Mouse (Mus musculus): ENCODE results near the gene Agbl4. TPM values are rescaled to one million over a fixed set of nuclear protein-coding genes. Genes with fewer than 3 reads are reported as not detected.

The Agbl4 gene
- 10 to 100 TPM; 10.5 to 12.5 TPM for total RNA-seq (2021)
- long read RNA-seq, experiment 1: 0 reads
- long read RNA-seq, experiment 2: 0 reads

DNA sequence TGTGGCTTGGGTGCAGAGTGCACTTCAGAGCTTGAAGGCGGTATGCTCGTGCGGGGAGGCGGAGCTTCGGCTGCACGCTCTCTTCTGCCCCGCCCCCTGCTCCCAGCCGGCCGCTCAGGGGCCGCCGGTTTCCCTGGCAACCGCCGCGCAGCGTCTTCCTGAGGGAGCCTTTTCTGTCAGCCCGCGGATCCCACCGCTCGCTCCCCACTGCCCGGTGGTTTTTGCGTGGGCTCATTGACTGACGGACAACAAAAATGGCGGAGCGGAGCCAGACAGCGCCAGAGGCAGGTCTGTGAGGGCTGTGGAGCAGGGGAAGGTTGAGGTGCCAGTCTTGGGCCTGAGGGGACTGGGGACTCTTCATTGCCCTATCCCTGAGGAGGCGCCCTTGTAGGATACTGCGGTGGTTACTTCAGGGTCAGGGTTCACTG, at the start of gene Agbl4:
Agbl4 (plus strand) TSS at position 44 of the 428 bp plus-strand sequence.
- peak; percentile 59 to 62 for DNase-seq (ENCODE audit: low spot score in 2 of 2)

DNA sequence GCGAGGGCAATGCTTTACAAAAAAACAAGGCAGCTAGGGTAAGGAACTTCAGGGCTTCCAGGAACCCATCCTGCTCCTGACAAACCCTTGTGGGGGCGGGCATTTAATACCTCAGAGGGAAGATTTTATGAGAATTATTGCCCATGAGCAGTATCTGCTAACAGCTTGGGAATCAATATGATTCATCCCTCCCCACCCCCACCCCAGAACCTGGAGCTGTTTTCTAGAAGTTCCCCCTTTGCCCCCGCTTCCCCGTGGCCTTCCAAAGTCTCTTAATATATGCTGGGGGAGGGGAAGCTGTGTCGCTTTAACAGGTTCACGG, 46.6 kb upstream of the Agbl4 start:
- DNase-seq (ENCODE audit: low spot score in 2 of 2): no peak

DNA sequence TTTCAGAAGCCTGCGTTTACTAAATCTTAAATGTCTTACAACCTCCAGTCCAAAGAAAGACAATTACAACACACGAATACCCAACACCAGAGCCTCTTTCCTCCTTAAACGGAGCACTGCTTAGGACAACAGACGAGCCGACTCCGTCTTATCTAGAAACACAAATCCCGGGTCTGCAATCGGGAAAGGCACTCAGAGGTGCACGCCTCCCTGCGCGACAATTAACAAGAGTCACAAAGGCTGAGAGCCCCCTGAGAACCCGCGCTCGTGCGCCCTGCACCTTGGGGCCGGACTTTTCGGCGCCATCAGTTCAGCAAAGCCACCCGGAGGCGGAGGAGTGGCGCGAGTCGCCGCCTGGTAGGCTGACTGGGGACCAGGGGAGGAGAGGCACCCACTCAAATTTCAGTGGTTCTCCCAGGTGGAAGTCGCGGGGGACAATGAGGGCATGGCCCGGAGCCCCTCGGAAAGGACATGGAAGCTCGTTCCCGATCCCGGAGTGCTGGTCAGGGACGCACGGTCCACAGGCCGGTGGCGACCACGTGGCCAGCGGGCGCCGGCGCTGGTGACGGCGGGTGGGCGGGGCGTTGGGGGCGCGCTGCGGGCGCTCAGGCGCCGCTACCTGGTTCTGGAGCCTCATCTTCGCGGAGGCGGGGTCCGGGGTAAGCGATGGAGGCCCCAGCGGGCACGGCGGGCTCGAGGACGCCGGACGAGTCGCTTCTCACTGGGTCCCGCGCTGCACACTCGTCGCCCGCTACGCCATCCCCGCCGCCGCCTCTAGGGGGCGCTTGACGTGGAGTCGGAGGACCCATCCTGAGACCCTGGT, 46.1 kb upstream of the Agbl4 start, which contains the start of gene Elavl4:
Elavl4 (minus strand) TSS at position 732 of the 823 bp plus-strand sequence.
- DNase-seq (ENCODE audit: low spot score in 2 of 2): peak; percentile 68 to 75

DNA sequence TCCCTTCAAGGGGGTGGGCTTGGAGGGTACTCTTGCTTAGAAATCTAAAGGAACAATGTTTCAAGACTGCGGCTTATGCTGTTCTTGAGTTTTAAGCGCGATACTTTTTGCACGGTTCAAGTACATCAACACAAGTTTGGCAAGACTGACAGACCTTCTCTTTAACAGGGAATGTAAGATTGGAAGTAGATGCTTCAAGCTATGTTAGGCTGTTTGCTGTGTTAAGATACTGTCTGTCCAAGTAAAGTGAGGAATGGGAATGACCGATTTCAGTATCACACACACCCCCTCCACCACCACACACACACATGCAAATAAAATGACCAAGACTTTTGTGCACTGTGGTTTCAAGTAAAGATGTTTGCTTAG, 45.5 kb upstream of the Agbl4 start:
- no peak for DNase-seq (ENCODE audit: low spot score in 2 of 2)

DNA sequence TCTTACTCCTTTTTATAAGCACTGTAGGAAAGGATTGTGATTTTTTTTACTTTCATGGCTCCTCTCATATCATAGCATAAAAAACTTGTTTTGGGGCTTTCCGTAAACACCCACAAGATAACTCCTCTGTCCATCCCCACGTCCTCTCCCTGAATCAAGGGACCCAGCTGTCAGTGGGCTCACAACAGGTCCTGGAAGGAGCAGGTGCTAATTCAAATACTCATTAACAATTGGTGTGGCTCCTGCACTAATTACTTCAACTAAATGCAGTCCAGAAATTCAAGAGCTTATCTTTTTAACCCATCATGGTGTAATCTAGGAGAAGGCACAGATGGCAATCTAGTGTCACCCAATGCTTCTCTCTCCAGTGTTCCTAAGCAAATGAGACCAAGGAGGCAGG, 36.9 kb upstream of the Agbl4 start:
- DNase-seq (ENCODE audit: low spot score in 2 of 2): no peak

DNA sequence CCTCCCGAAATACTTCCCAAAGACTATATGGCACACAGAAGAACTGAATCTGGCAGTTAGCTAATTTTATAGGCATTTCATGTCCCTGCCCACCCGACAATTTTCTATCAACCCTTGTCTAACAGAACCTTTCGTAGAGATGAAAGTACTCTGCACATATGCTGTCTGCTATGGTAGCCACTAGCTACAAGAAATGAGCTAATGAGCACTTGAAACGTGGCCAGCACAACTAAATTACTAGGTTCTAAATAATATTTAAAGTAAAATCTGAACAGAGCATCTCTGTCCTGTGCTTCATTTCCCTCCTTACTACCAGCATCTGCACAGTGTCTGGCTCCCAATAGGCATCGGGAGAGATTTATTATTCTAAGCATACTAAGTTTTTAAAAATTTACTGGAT, 1.2 kb upstream of the Agbl4 start:
- no peak for DNase-seq (ENCODE audit: low spot score in 2 of 2)

DNA sequence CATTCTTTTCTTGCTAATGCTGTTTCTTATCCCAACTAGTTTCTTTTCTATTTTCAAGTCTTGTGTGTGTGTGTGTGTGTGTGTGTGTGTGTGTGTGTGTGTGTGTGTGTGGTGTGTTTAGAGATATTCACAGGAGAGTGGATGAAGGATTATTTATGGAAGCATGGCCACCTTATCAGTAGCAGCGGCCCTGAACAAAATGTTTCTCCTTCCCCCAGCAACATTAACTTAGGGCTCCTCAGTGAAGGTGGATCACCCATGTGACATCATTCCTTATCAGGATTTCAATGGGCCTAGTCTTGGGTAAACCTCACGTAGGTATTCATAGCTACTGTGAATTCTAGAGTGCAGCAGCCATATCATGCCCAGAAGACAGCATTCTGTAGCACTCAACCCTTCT, 22.8 kb downstream of the Agbl4 start:
- DNase-seq (ENCODE audit: low spot score in 2 of 2): no peak

DNA sequence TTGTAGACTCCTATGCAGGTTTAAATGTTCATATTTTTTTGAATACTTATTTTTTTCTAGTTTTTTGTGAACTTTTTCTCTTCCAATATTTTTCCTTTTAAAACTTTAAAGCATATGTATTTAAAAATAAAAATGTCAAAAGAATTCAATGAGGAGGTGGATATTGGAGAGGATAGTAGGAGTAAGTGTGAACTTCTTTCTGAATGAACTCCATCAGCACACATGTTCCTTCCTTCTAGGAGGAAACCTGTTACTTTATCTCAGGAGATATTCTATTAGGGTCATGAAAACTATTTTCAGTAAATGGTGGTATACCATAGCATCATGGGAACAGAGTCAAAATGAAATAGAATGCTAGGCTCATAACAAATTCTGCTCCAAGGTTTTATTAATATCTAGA, 30.2 kb downstream of the Agbl4 start:
- DNase-seq (ENCODE audit: low spot score in 2 of 2): no peak

DNA sequence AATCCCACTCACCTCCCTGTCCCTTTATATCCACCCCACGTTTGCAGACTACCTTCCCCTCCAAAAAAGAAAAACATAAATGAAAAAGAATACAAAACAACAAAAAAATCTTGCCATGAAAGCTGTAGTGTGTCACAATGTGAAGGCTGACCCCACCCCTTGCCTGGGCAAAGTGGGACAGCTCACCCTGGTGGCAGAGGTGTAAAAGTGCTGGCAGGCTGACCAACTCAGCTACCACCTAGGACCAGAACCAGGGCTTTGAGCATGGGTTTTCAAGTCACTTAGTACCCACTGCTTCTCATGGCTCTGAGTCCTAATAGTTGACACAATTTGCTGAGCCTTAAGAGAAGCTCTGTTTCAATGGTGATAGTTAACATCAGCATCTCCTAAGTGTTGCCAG, 96.9 kb downstream of the Agbl4 start:
- DNase-seq (ENCODE audit: low spot score in 2 of 2): no peak

DNA sequence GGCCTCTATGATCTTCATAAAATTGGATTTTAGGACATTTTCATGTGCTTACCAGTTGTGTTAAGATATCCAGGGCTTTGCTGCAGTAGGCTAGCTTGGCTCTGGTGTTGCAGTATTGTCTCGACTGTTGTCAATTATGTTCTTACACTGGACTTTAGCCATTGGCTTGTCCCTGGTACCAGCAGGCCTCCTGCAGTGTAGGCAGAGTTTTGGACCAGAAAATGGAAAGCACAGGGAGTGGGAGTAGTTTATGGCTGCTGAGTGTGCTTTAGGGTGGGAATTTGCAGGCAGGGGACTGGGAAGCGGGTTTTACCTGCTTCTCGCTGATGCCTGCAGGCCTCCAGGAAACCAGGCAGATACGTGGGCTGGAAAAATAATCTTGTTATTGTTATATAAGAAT, 132.3 kb downstream of the Agbl4 start:
- peak in 1 of 2 experiments; percentile 18 for DNase-seq (ENCODE audit: low spot score in 2 of 2)

DNA sequence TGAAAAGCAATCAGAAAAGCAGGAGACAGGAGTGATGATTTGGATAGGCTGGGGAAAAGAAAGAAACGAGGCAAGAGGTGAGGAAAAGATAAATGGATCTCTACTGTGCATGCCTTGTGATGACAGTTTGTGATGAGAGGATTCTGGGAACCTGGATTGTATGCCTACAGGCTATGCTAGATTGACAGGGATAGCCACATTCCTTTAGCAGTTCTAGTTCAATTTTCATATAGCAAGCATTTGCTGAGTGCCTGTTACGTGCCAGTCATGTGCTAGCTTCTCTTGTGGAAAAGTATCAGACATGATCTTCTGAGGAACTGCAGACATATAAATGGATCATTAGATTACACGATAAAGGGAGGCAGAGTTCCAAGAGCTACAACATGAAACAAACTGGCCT, 151.8 kb downstream of the Agbl4 start:
- DNase-seq (ENCODE audit: low spot score in 2 of 2): no peak

DNA sequence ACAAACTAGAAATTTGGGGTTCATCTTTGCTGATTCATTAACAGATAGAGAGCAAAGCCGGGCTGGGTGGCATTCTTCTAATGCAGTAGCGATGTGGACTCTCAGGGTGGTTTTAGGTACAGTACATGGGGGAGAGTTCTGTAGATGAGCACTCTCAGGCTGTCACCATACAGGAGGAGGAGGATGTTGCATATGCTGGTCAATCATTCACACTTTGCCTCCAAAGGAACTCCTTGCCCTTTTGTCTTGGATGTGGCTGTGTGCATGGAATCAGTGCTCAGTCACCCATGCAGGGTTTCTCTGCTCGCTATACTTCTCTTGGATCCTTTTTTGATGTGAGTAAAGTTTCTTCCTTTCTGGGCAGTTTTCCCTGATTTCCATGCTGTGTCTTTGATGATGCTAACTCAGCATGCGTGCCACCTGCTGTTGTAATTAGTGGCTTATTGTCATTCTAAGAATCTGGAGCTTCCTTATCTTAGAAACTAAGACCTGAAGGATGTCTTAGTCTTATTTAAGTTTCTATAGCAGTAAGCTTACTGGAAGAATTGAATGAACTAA, 200.3 kb downstream of the Agbl4 start:
- peak in 1 of 2 experiments; percentile 6 for DNase-seq (ENCODE audit: low spot score in 2 of 2)

DNA sequence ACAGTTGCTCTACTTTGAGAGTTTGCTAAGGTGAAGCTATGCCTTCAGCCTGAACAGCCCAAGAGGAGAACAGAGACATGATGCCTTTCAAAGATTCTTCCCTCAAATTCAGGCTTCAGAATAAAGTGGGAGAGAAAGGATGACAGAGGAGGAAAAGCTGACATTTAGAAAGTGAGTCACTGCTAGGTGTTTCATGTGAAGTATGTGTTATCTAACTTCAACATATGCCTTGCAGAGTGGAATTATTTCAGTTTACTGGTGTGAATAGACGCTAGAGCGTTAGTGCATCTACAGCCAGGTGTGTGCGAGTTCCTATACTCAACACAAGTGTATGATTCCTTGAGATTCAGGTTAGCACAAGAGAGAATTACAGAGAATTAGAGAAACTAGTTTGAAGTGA, 244.0 kb downstream of the Agbl4 start:
- no peak for DNase-seq (ENCODE audit: low spot score in 2 of 2)

DNA sequence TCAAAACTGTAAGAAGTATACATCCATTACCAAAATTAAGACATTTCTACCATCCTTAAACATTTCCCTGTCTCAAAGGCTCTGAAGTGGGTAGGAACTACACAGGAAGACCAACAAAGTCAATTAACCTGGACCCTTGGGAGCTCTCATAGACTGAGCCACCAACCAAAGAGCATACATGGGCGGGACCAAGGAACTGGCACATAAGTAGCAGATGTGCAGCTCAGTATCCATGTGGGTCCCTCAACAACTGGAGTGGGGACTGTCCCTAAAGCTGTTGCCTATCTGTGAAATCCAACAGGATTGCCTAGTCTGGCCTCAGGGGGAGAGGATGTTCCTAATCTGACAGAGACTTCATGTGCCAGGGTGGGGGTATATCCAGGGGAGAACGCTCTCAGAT, 265.5 kb downstream of the Agbl4 start:
- no peak for DNase-seq (ENCODE audit: low spot score in 2 of 2)

DNA sequence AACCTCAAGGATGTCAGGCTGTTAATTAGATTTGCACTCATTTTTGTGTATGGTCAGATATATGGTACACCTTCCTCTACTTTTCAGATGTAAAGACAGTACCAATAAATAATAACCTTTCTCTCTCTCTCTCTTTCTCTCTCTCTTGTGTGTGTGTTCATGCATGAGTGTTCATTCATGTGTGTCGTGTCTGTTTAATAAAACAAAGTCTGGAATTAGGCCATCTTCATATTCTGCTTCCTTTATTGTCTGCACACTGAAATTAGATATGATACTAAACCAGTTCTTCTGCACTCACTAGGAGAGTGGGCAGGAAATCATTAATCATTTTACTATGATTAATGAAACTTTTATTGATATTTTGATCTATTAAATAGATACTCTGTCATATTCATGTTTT, 276.7 kb downstream of the Agbl4 start:
- no peak for DNase-seq (ENCODE audit: low spot score in 2 of 2)

DNA sequence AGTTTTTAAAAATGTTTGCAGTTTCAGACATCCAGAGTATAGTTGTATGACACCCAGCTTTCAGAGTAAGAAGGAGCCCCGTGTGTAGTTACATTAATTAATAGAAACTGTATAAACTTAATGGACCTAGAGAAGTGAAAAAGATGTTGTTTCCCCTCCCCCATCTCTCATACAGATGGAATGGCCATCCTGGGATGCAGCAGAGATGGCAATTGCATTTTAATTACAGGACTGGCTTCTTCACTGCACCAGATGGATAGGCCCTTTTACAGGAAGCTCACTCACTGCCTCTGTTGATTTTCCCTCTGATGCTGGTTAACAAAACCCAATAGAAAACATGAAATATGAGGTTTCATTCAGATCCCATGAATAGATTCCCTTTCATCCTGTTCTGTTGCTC, 337.7 kb downstream of the Agbl4 start:
- peak in 1 of 2 experiments; percentile 12 for DNase-seq (ENCODE audit: low spot score in 2 of 2)

DNA sequence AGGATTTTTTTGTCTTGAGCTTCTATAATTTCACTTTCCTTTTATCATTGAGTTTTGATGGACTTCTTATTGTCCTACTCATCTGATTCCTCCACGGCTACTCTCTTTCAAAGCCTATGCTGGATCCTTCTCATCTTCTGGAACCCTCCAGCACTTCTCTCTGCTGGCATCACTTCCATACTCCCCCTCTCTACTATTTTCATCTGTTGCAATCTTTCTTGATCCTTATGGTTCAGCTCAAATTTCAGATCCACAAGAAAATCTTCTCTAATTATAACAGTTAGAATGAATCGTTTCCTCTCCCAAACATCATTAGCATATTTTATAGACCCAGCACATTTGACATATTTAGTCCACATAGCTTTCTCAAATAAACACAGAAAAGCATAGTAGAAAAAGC, 360.5 kb downstream of the Agbl4 start:
- DNase-seq (ENCODE audit: low spot score in 2 of 2): peak in 1 of 2 experiments; percentile 25

DNA sequence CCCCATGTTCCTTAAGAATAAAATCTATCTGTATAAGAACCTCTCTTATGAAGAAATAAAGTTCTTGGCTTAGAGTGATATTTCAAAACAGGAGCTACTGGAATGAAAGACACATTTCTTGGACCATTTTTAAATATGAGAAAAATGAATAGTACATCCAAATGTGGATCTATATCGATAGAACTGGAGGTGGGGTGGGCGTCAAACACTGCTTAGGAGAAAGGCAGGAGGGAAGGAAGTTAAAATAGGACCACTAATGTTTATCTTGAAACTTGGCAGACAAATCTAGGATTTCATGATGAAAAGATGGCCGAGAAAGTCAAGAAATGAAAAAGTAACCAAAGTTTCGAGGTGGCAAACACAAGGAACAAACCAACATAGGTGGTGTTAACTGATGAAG, 391.1 kb downstream of the Agbl4 start:
- DNase-seq (ENCODE audit: low spot score in 2 of 2): no peak

DNA sequence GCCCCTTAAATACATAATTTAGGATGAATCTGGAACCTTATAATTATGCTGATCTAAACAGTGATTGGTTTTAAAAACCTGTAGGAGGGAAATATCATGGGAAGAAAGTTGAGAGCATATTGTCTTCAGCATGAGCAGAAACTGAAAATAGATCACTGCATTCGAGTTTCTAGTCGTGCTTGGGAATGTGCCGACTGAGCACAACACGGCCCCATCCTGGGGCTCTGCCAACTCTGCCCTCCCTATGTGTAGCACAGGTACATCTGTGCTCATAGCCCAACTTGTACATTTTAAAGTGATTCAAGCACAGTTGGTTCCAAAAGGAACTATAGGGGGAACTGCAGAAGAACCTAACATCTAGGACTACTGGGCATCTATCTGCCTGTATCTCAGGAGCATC, 402.4 kb downstream of the Agbl4 start:
- peak; percentile 16 to 32 for DNase-seq (ENCODE audit: low spot score in 2 of 2)

DNA sequence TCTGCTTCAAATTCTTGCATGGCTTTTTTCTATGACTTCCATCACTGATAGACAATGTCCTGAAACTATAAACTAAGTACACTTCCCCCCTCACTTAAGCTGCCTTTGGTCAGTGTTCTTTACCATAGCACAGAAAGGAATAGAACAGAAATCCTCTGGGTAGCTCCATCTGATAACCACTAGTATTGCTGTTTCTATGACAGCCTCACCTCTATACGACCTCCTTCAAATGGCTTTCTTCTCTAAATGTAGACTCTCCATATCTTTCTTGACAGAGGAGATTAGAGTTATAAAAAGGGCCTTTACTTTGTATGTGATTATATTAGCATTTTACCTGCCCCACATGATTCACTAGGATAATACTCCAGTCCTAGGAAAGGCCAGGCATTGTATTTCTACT, 413.5 kb downstream of the Agbl4 start:
- DNase-seq (ENCODE audit: low spot score in 2 of 2): no peak

DNA sequence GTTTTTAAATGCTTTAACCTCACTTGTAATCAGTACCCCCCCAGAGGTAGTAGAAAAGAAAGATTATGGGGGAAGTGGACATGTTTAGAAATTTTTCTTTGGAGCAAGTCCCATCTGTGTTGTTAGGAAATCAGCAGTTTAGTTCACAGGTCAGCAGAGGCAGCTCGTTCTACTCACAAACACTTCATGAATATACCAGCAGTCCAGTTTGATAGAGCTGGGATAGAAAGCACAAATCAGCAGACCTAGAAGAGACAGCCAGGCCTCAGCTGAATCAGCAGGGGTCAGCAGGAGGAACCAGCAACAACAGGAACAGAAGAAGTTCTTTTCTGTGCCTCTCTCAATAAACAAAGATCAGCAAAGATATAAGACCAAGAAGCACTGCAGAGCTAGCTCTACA, 435.3 kb downstream of the Agbl4 start:
- no peak for DNase-seq (ENCODE audit: low spot score in 2 of 2)

DNA sequence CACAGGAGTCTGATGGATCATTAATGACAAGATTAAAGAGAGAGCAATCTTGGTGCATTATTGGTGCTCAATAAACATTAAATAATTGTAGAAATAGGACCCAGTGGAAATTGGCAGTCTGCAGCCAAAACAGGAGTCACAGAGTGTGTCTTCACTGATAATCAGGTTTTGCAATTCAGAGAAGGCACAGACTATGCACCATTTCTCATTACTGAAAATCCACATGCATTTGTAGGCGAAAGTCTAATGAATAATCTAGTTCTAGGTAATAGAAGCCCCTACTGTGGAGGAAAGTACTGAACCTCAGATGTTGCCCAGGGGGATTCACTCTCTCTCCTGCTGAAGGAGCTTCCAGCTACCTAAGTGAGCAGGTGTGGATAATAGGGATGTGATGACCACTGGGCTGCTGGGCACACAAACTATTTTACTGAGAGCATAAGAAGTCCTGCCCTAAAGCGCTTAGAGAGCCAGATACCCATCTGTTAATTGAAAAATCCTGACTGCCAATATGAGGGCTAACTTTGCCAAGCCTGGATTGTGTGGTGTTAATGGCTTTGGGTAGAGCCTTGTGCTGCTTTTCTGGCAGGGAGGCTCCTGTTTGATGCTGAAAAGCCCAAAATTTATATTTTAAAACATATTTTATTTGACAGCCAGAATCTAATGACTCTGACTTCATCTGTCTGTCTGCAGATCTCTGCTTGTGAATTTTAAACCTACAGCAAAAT, 482.4 kb downstream of the Agbl4 start:
- DNase-seq (ENCODE audit: low spot score in 2 of 2): peak; percentile 24 to 79

Data from layer of hippocampus, postnatal 14 days (tissue).